Mouse (Mus musculus) thymus, adult 2 months (tissue): Measurements from ENCODE around the gene Tspan10.

ENCODE experiments used
- CTCF ChIP-seq: fragments of 200-500 bp; IDR thresholded peaks from 2 replicates; pipeline ENCODE4 v1.5.1; 2012; ENCODE audit warnings: mild to moderate bottlenecking, control low read depth, low read length, moderate library complexity, borderline replicate concordance; ENCODE audit not compliant: control insufficient read depth, poor library complexity, insufficient read depth; ENCODE audit errors: extremely low read depth
- POLR2A ChIP-seq: fragments of 200-500 bp; IDR thresholded peaks from 2 replicates; pipeline ENCODE4 v1.6.1; 2012; ENCODE audit warnings: mild to moderate bottlenecking, low read length, control low read depth, moderate library complexity; ENCODE audit not compliant: control insufficient read depth, poor library complexity, insufficient read depth; ENCODE audit errors: extremely low read depth

GRCm38 (mm10) chr11:120426727-120427126 is 15.7 kb upstream of the Tspan10 start:
- TF ChIP-seq CTCF, result no peak
- no peak for TF ChIP-seq POLR2A
